Mouse (Mus musculus): Measurements from ENCODE around the gene Col8a1.

Col8a1 gene

GRCm38 (mm10) chr16:57672251-57672650 is 82.3 kb downstream of the Col8a1 start:
- no peak for DNase-seq (ENCODE audit: low read depth, low spot score)

- no peak for DNase-seq (ENCODE audit: low read depth, low spot score)
These were observed 82.9 kb downstream of the Col8a1 start for GRCm38 (mm10) chr16:57671637-57672036.

- peak; percentile 4 for DNase-seq (ENCODE audit: low read depth, low spot score)
These were observed 85.2 kb downstream of the Col8a1 start for GRCm38 (mm10) chr16:57669348-57669747.

- DNase-seq (ENCODE audit: low read depth, low spot score): no peak
These were observed 91.9 kb downstream of the Col8a1 start for GRCm38 (mm10) chr16:57662661-57663060.

GRCm38 (mm10) chr16:57649888-57650287 is 104.6 kb downstream of the Col8a1 start:
- DNase-seq (ENCODE audit: low read depth, low spot score): no peak

- no peak for DNase-seq (ENCODE audit: low read depth, low spot score)
These were observed 113.1 kb downstream of the Col8a1 start for GRCm38 (mm10) chr16:57641346-57641885.

- DNase-seq (ENCODE audit: low read depth, low spot score): no peak
These were observed 119.8 kb downstream of the Col8a1 start for GRCm38 (mm10) chr16:57634766-57635165.

- peak; percentile 51 for DNase-seq (ENCODE audit: low read depth, low spot score)
These were observed 120.3 kb downstream of the Col8a1 start for GRCm38 (mm10) chr16:57634191-57634590.

- DNase-seq (ENCODE audit: low read depth, low spot score): peak; percentile 60
These were observed 142.8 kb downstream of the Col8a1 start for GRCm38 (mm10) chr16:57611768-57612167.

GRCm38 (mm10) chr16:57606444-57607227 is 147.9 kb downstream of the Col8a1 start, which contains the start of gene Cmss1:
Gene Cmss1, minus strand, starts transcription at chr16:57606864.
- peak; percentile 92 for DNase-seq (ENCODE audit: low read depth, low spot score)

- DNase-seq (ENCODE audit: low read depth, low spot score): no peak
These were observed 153.5 kb downstream of the Col8a1 start for GRCm38 (mm10) chr16:57601031-57601430.

GRCm38 (mm10) chr16:57597295-57597957 is 157.1 kb downstream of the Col8a1 start:
- DNase-seq (ENCODE audit: low read depth, low spot score): no peak

- DNase-seq (ENCODE audit: low read depth, low spot score): peak; percentile 61
These were observed 160.9 kb downstream of the Col8a1 start for GRCm38 (mm10) chr16:57593422-57594157.

GRCm38 (mm10) chr16:57585201-57585600 is 169.3 kb downstream of the Col8a1 start:
- peak; percentile 44 for DNase-seq (ENCODE audit: low read depth, low spot score)

GRCm38 (mm10) chr16:57582008-57582407 is 172.5 kb downstream of the Col8a1 start:
- DNase-seq (ENCODE audit: low read depth, low spot score): no peak

GRCm38 (mm10) chr16:57580041-57580440 is 174.5 kb downstream of the Col8a1 start:
- no peak for DNase-seq (ENCODE audit: low read depth, low spot score)

GRCm38 (mm10) chr16:57577519-57577918 is 177.0 kb downstream of the Col8a1 start:
- DNase-seq (ENCODE audit: low read depth, low spot score): peak; percentile 29

- no peak for DNase-seq (ENCODE audit: low read depth, low spot score)
These were observed 178.7 kb downstream of the Col8a1 start for GRCm38 (mm10) chr16:57575764-57576388.

All from CD4-positive helper T cell, adult 2 months (primary cell).